Mouse (Mus musculus) kidney, embryonic 15.5 days (tissue): Measurements from ENCODE around the gene Cdca7. TPM values are rescaled to one million over a fixed set of nuclear protein-coding genes. Genes with fewer than 3 reads are reported as not detected.

Source experiments
- ATAC-seq: fragments of 200-750 bp; cut with Nextera tagmentation; replicated peaks from 2 replicates; pipeline ENCODE4 v1.8.0; 2017; ENCODE audit warnings: moderate TSS enrichment; ENCODE audit not compliant: low FRiP score
- H3K27ac ChIP-seq: fragments of 300-500 bp; sonication (generic); 2 replicates; pipeline ENCODE4 v1.5.1; 2015; ENCODE audit warnings: mild to moderate bottlenecking, inconsistent platforms
- H3K27me3 ChIP-seq: fragments of 300-500 bp; sonication (generic); 2 replicates; pipeline ENCODE4 v1.6.1; 2015; ENCODE audit warnings: inconsistent platforms
- H3K36me3 ChIP-seq: fragments of 300-500 bp; sonication (generic); 2 replicates; pipeline ENCODE4 v1.6.1; 2015; ENCODE audit warnings: inconsistent platforms
- H3K4me1 ChIP-seq: fragments of 300-500 bp; sonication (generic); 2 replicates; pipeline ENCODE4 v1.6.1; 2015; ENCODE audit warnings: inconsistent platforms
- H3K4me2 ChIP-seq: fragments of 300-500 bp; sonication (generic); 2 replicates; pipeline ENCODE4 v1.6.1; 2015; ENCODE audit warnings: moderate library complexity, mild to moderate bottlenecking, inconsistent platforms
- H3K4me3 ChIP-seq: fragments of 300-500 bp; sonication (generic); replicated peaks from 2 replicates; pipeline ENCODE4 v1.5.1; 2015; ENCODE audit warnings: mild to moderate bottlenecking, inconsistent platforms
- H3K9ac ChIP-seq: fragments of 300-500 bp; sonication (generic); 2 replicates; pipeline ENCODE4 v1.6.1; 2015; ENCODE audit warnings: mild to moderate bottlenecking, inconsistent platforms
- H3K9me3 ChIP-seq: fragments of 300-500 bp; sonication (generic); replicated peaks from 2 replicates; pipeline ENCODE4 v1.6.1; 2016; ENCODE audit warnings: inconsistent platforms
- WGBS: fragments of 180-500 bp; shearing (Covaris S2); methylation state at CpG from one replicate; pipeline ENCODE4 v1.1.7; 2015; ENCODE audit warnings: mixed read lengths; 5-methylcytosine and 5-hydroxymethylcytosine counted together
- polyA plus RNA-seq: library from polyadenylated mRNA; unstranded; fragments of >200 nt; fragmentation: Nextera tagmentation; extraction: Ambion mirVana; gene quantifications from 2 replicates; pipeline ENCODE4 v1.2.1, GENCODE M21; 2015

Gene Cdca7
- polyA plus RNA-seq, 1 experiment from 2014 or later = 158 TPM

GRCm38 (mm10) chr2:72529026-72529357, 53.0 kb downstream of the Cdca7 start:
- Histone ChIP-seq H3K9me3 (no peaks in the 10 kb centered on the region), H3K9ac (no peak overlapping the region), H3K4me3 (no peak overlapping the region), H3K4me2 (peak overlapping the region; percentile 46; the same call in 1 of the 2 replicates), H3K27me3 (no peaks in the 10 kb centered on the region), H3K27ac (no peak overlapping the region), H3K4me1 (peaks cover 13% of the 10 kb centered on the region), H3K36me3 (no peaks in the 10 kb centered on the region)
- WGBS = 57% methylated on average over 10 of the region's 10 CpGs
- ATAC-seq = no peak

DNA sequence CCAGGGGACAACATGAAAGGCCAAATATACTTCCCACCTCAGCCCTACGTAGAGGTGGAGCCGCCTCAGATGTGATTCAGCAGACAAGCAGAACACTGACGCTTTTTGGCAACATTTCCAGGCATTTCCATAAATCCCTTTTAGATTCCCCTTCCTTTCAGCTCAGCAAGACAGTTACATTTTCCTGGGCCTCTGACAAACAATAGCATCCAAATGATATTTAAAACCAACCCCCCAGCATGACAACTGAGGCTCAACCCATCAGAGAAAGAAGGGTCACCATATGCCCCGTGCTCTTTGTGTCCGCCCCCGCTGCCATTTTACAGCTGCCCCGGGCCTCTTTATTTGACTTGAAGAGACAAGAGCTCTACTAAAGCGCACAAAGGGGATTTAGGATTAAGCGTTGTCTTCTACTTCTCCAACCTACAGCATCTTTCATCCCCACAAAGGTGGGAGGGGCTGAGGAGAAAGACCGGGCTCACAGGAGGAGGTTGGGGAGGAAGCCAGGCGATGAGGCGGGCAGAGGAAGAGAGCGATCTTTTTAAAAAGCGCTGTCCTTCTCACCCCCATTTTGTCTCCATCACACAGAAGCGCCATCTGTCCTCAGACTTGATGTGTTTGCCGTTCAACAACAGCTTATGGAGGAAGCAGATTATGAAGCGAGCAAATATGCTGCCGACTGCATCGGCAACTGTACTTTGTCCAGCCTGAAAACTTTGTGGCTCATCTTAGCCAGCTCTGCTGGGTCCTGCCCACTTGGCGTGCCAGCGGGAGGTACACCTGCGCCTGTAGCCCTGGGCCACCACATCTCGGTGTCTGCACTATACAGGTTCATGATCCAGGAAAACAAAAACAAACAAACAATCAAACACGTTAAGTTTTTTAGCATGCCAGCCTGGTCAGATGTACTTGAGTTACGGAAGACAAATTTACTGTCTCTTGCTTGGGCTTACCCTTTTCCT, 53.7 kb downstream of the Cdca7 start:
- no peak overlapping the region for H3K27ac ChIP-seq
- ATAC-seq = no peak

GRCm38 (mm10) chr2:72535889-72536288, 59.9 kb downstream of the Cdca7 start:
- no peaks in the 10 kb centered on the region for H3K4me1 ChIP-seq
- H3K36me3 ChIP-seq = no peaks in the 10 kb centered on the region
- H3K9me3 ChIP-seq = no peaks in the 10 kb centered on the region
- no peak overlapping the region for H3K27ac ChIP-seq
- no peak overlapping the region for H3K9ac ChIP-seq
- no peak overlapping the region for H3K4me2 ChIP-seq
- no peak for ATAC-seq
- H3K27me3 ChIP-seq = no peaks in the 10 kb centered on the region
- H3K4me3 ChIP-seq = no peak overlapping the region
- WGBS = 50% methylated on average over 1 of the region's 1 CpGs

More for the DNA sequence above, 53.7 kb downstream of the Cdca7 start:
- Histone ChIP-seq H3K4me1 (peaks cover 6% of the 10 kb centered on the region), H3K4me2 (peak overlapping the region; percentile 46), H3K4me3 (peak overlapping the region; percentile 22), H3K9ac (no peak overlapping the region), H3K36me3 (no peaks in the 10 kb centered on the region), H3K9me3 (no peaks in the 10 kb centered on the region), H3K27me3 (no peaks in the 10 kb centered on the region)
- 44% methylated on average over 25 of the region's 25 CpGs for WGBS

Other genes starting within 250 kb of the Cdca7 start
- 14.5 and 14.7 TPM in 2 replicates for gene Map3k20, start 190.5 kb upstream of the Cdca7 start, polyA plus RNA-seq